Mouse (Mus musculus): ENCODE data around the gene Adig.

Gene Adig

DNA sequence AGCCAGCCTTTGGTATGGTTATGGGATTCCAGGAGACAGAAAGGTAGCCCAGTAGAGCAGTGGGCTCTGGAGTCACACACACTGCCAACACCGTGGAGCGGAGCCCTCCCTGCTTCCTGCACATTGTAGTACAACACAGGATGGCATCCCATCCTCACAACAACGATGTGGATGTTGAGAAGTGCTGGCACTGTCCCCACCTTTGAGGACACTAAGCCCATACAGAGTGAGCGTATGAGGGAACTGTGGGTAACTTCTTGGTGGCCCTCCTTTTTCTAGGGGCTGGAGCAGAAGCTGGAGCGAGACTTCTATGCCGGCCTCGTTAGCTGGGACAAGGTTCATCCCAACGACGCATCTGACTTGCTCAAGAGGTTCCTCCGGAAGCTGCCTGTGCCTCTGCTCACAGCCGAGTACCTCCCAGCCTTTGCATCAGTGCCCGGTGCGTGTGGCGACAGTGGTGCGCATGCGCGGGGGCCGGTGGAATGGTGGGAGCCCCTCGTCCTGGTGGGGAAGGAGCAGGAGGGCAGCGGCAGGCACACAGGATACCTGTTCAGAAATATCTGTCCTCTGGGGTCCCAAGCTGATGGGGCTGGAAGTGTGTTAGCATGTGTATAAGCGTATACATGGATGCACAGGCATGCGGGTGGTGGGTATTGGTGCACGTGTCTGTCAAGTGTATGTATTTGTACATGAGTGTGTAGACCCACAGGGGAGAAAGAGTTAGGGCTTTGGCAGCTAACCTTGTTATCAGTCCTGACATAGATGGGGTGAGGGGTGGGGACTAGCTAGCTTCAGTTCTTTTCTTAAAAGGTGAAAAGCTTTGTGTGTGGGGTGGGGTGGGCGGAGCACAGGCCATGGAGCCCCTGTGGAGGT, 37.3 kb downstream of the Adig start:
- no peak for DNase-seq (ENCODE audit: extremely low read depth, low read depth, low spot score)

DNA sequence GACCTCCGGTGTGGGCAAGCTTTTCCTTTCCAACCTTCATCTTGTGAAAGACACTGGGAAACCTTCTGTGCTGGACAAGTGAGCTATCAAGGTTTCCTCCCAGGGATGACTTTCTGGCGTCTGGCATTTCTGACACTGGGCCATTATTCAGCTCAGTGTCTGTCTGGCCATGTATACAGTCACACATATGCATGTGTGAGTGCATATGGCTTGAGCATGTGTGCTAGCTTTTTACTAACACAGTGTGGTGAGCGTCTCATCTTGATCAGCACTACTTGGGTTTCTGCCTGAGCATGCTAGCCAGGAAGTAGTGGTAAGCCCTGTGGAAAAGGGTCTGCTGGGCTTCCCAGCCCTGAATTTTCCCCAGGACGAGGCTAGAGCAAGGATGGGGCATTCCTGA, 38.9 kb downstream of the Adig start:
- no peak for DNase-seq (ENCODE audit: extremely low read depth, low read depth, low spot score)

DNA sequence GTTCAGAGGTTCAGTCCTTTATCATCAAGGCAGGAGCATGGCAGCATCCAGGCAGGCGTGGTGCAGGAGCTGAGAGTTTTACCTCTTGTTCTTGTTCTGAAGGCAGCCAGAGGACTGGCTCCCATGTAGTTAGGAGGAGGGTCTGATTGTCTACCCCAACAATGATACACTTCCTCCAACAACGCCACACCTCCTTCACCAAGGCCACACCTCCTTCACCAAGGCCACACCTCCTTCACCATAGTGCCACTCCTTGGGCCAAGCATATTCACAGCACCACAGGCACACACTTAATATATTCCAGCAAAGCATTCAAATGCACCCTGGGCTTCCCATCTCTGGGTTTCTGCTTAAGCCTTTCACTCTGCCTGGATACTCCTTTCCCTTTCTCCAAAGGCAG, 42.9 kb downstream of the Adig start:
- DNase-seq (ENCODE audit: extremely low read depth, low read depth, low spot score) = no peak

DNA sequence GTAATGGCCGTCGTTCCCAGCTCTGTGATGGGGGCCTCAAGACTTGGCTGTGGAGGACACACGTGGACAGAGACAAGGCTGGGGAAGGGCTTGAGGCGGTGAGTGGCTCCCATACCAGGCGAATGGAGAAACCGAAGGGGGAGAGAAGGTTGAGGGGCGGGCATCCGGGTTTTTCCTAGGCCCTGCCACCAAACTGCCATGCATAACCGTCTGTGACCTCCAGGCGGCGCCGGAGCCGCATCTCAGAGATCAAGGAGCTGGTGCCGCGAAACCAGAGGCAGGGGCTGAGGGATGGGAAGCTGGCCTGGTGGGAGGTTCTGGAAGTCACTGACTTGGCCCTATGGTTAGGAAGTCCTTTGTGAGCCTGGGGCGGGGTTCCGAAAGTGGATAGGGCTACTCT, 44.3 kb downstream of the Adig start:
- no peak for DNase-seq (ENCODE audit: extremely low read depth, low read depth, low spot score)

DNA sequence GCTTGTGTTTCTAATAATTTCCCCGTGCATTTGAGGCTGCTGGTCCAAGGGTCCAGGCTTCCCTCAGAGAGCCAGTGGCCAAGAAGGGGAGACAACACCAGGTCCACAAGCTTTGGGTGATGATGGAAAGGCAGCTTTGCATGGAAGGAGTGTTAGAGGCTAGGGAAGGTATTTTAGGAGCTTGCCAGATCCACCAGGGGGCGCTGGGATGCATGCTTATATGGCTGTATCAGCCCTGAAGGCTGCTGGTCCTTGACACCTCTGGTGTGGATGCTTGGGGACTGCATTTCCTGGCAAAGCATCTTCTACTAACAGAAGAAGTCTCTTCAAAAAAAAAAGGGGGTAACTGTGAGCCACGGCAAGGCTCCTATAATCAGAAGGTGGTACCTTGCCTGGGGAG, 47.7 kb downstream of the Adig start:
- no peak for DNase-seq (ENCODE audit: extremely low read depth, low read depth, low spot score)

DNA sequence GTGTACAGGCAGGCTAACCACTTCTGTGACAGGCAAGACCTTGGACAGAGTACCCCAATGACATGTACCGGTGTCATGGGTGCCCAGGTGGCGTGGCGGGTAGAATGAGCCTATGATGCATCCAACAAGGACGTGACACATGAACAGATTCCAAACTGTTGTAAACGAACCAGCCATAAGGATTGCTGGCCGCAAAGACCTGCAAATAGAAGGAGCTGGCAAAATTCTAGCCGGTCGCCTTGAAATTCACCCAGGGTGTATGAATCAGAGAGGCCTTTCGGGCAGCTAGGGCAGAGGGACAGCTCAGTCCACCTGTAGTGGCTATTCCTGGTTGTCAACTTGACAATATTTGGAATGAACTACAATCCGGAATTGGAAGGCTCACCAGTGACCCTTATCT, 52.0 kb downstream of the Adig start:
- DNase-seq (ENCODE audit: extremely low read depth, low read depth, low spot score) = no peak

DNA sequence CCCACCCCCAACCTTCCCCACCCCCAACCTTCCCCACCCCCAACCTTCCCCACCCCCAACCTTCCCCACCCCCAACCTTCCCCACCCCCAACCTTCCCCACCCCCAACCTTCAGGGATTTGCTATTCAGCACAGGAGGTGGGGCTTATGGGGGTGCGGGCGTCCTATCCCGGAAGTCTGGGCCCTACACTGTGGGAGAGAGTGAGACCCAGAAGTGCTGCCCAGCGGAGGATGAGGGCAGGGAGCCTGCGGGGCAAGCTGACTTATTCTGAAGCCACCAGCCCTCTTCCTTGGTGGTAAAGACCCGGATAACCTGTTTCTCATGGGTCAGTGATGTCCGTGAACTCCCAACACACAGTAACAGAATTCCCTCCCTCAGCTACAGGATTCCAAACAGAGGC, 52.8 kb downstream of the Adig start:
- no peak for DNase-seq (ENCODE audit: extremely low read depth, low read depth, low spot score)

DNA sequence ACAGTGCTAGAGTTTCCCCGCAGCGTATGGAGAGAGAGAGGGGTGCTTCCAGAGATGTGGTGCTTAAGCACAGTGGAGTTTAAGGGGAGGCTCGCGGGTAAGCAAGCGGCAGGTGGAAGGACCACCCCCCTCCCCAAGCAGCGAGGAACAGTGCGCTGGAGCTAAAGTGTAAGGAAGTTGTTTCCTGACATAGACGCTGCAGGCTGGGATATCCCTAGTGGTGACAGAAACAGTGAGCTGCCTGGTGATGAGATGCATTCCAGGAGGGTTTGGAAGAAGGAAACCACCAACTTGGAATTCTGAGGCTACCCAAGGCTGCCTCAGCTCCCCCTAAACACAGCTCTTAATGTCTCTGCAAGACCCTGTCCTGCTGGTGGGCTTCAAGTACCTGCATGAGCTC, 53.4 kb downstream of the Adig start:
- DNase-seq (ENCODE audit: extremely low read depth, low read depth, low spot score) = no peak

DNA sequence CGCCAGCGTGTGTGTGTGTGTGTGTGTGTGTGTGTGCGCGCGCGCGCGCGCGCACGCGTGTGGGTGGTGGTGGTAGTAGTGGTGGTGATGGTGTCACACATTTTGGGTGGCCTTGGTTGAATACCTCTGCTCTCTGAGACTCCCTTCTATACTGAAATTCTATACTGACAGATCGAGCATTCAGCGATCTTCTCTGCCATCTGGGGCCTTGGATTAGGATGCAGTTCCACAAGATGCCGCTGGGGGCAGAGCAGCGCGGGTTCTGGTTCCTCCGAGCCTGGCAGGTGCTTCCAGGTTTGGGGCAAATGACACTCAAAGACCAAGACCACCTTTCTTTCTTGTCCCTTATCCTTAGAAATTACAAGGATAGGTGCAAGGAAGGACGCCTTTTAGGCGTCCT, 53.8 kb downstream of the Adig start:
- no peak for DNase-seq (ENCODE audit: extremely low read depth, low read depth, low spot score)

DNA sequence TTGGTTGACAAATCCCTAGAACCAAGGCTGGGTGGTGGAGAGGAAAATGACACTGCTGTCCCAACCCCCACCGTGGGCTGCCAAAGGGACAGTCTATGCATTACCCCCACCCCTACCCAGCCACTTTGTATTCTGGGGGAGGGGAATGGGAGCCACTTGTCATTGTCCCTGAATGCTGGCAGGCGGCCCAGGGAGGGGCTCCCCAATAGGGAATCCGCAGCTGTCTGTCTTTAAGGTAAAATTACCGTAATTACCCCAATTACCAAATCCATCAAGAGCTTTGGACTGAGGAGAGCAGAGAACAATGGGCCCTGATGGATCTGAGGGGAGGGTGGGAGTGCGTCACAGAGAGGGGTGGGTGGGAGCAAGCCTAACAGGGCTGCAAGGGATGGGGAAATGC, 54.3 kb downstream of the Adig start:
- no peak for DNase-seq (ENCODE audit: extremely low read depth, low read depth, low spot score)

Measured in fat pad, adult 2 months (tissue).